Mouse (Mus musculus): Measurements from ENCODE around the gene Tmem219.

- TF ChIP-seq CTCF (IDR thresholded peaks at IDR 0.05; ENCODE audit: control insufficient read depth, insufficient read depth, low read length) (no peak), POLR2A (IDR thresholded peaks at IDR 0.05; ENCODE audit: borderline replicate concordance, control insufficient read depth, low read depth, low read length) (no peak)
These were observed 65.8 kb downstream of the Tmem219 start for GRCm38 (mm10) chr7:126856741-126857420.

Data from bone marrow, adult 2 months (tissue).